Mouse (Mus musculus) MEL (cell line): Measurements from ENCODE around the gene Slco1c1. TPM values are rescaled to one million over a fixed set of nuclear protein-coding genes. Genes with fewer than 3 reads are reported as not detected.

Source experiments
- DNase-seq: peaks from one replicate; pipeline ENCODE4 v3.0.0; 2011; ENCODE audit warnings: low read depth, low spot score
- H3K27ac ChIP-seq: 2 replicates; pipeline ENCODE4 v1.5.1; 2012; ENCODE audit warnings: low read depth, mild to moderate bottlenecking, control low read depth, low read length, moderate library complexity; ENCODE audit not compliant: control insufficient read depth
- H3K27me3 ChIP-seq, 2 experiments: fragments of 150-350 bp in 1 of 2; sonication (generic) in 1 of 2; 2 replicates each; pipeline ENCODE4 v1.6.1; 2012; ENCODE audit warnings: low read length in 2 of 2, mild to moderate bottlenecking in 2 of 2, improper control_type of control experiment in 1 of 2, moderate library complexity in 1 of 2; ENCODE audit not compliant: insufficient read depth in 2 of 2, control insufficient read depth in 1 of 2
- H3K36me3 ChIP-seq, 2 experiments: 2 replicates each; pipeline ENCODE4 v1.6.1; 2012 to 2014; ENCODE audit warnings: low read length in 2 of 2, improper control_type of control experiment in 1 of 2, inconsistent platforms in 1 of 2, mild to moderate bottlenecking in 1 of 2; ENCODE audit not compliant: insufficient read depth in 2 of 2, control insufficient read depth in 1 of 2
- H3K4me1 ChIP-seq, 2 experiments: fragments of 150-350 bp in 1 of 2; sonication (generic) in 1 of 2; 2 replicates each; pipeline ENCODE4 v1.6.1; 2012; ENCODE audit warnings: low read length in 2 of 2, improper control_type of control experiment in 1 of 2, mild to moderate bottlenecking in 1 of 2; ENCODE audit not compliant: insufficient read depth in 2 of 2, control insufficient read depth in 1 of 2
- H3K4me3 ChIP-seq, 2 experiments: fragments of 150-350 bp in 1 of 2; sonication (generic) in 1 of 2; 2 replicates each; pipeline ENCODE4 v1.5.1; 2012; ENCODE audit warnings: low read depth in 2 of 2, low read length in 2 of 2, mild to moderate bottlenecking in 2 of 2, moderate library complexity in 2 of 2, control low read depth in 1 of 2, improper control_type of control experiment in 1 of 2; ENCODE audit not compliant: control insufficient read depth in 1 of 2, insufficient read depth in 1 of 2
- H3K79me2 ChIP-seq: 2 replicates; pipeline ENCODE4 v1.6.1; 2012; ENCODE audit warnings: mild to moderate bottlenecking, low read length, moderate library complexity; ENCODE audit not compliant: control insufficient read depth, poor library complexity, insufficient read depth
- H3K9ac ChIP-seq: 2 replicates; pipeline ENCODE4 v1.6.1; 2012; ENCODE audit warnings: low read depth, mild to moderate bottlenecking, control low read depth, low read length, moderate library complexity; ENCODE audit not compliant: control insufficient read depth, poor library complexity, severe bottlenecking
- H3K9me3 ChIP-seq: fragments of 150-350 bp; sonication (generic); replicated peaks from 2 replicates; pipeline ENCODE4 v1.6.1; 2012; ENCODE audit warnings: mild to moderate bottlenecking, low read length, improper control_type of control experiment, moderate library complexity; ENCODE audit not compliant: insufficient read depth
- BHLHE40 ChIP-seq: IDR thresholded peaks from 2 replicates; pipeline ENCODE4 v1.6.1; 2012; ENCODE audit warnings: low read depth, mild to moderate bottlenecking, inconsistent platforms, low read length, improper control_type of control experiment, borderline replicate concordance
- CHD2 ChIP-seq: IDR thresholded peaks from 2 replicates; pipeline ENCODE4 v1.6.1; 2011; ENCODE audit warnings: low read length, improper control_type of control experiment
- CTCF ChIP-seq, 3 experiments: IDR thresholded peaks in 2 of 3; conservative IDR thresholded peaks in 1 of 3; 2 replicates each; pipeline ENCODE4 v1.5.1; 2011 to 2012; ENCODE audit warnings: low read length in 3 of 3, low read depth in 2 of 3, mild to moderate bottlenecking in 2 of 3, improper control_type of control experiment in 1 of 3, inconsistent platforms in 1 of 3, mixed read lengths in 1 of 3, moderate library complexity in 1 of 3; ENCODE audit not compliant: control insufficient read depth in 1 of 3, insufficient read depth in 1 of 3, poor library complexity in 1 of 3, severe bottlenecking in 1 of 3
- ELF1 ChIP-seq: IDR thresholded peaks from 2 replicates; pipeline ENCODE4 v1.6.1; 2014; ENCODE audit warnings: low read depth, mild to moderate bottlenecking, inconsistent platforms, low read length, improper control_type of control experiment, moderate library complexity
- ETS1 ChIP-seq: IDR thresholded peaks from 2 replicates; pipeline ENCODE4 v1.6.1; 2012; ENCODE audit warnings: low read depth, mild to moderate bottlenecking, inconsistent platforms, low read length, improper control_type of control experiment, moderate library complexity
- HCFC1 ChIP-seq: IDR thresholded peaks from 2 replicates; pipeline ENCODE4 v1.6.1; 2012; ENCODE audit warnings: low read depth, mild to moderate bottlenecking, inconsistent platforms, low read length, improper control_type of control experiment, moderate library complexity
- JUND ChIP-seq: IDR thresholded peaks from 2 replicates; pipeline ENCODE4 v1.6.1; 2011; ENCODE audit warnings: low read depth, mild to moderate bottlenecking, improper control_type of control experiment, low read length
- KAT2A ChIP-seq: conservative IDR thresholded peaks from 2 replicates; pipeline ENCODE4 v1.6.1; 2012; ENCODE audit warnings: low read depth, low read length, improper control_type of control experiment, inconsistent platforms
- MAX ChIP-seq: IDR thresholded peaks from 2 replicates; pipeline ENCODE4 v1.6.1; 2011; ENCODE audit warnings: low read length, improper control_type of control experiment
- MAZ ChIP-seq: IDR thresholded peaks from 2 replicates; pipeline ENCODE4 v1.6.1; 2012; ENCODE audit warnings: low read depth, mild to moderate bottlenecking, inconsistent platforms, low read length, improper control_type of control experiment
- MEF2A ChIP-seq: IDR thresholded peaks from 2 replicates; pipeline ENCODE4 v1.6.1; 2014; ENCODE audit warnings: low read depth, mild to moderate bottlenecking, inconsistent platforms, low read length, improper control_type of control experiment; ENCODE audit not compliant: poor library complexity, insufficient replicate concordance, severe bottlenecking; ENCODE audit errors: extremely low read depth
- MXI1 ChIP-seq: IDR thresholded peaks from 2 replicates; pipeline ENCODE4 v1.6.1; 2011; ENCODE audit warnings: mild to moderate bottlenecking, low read depth, low read length, improper control_type of control experiment
- MYB ChIP-seq: IDR thresholded peaks from 2 replicates; pipeline ENCODE4 v1.6.1; 2011; ENCODE audit warnings: mild to moderate bottlenecking, low read depth, low read length, improper control_type of control experiment
- MYC ChIP-seq: IDR thresholded peaks from 2 replicates; pipeline ENCODE4 v1.6.1; 2011; ENCODE audit warnings: low read depth, mild to moderate bottlenecking, low read length, improper control_type of control experiment, moderate library complexity
- NRF1 ChIP-seq: IDR thresholded peaks from 2 replicates; pipeline ENCODE4 v1.6.1; 2014; ENCODE audit warnings: low read depth, mild to moderate bottlenecking, inconsistent platforms, low read length, improper control_type of control experiment, moderate library complexity; ENCODE audit not compliant: poor library complexity, insufficient read depth, severe bottlenecking
- POLR2A ChIP-seq, 2 experiments: IDR thresholded peaks; 2 replicates each; pipeline ENCODE4 v1.6.1; 2011 to 2012; ENCODE audit warnings: low read length in 2 of 2, mild to moderate bottlenecking in 2 of 2, control low read depth in 1 of 2, improper control_type of control experiment in 1 of 2, low read depth in 1 of 2, moderate library complexity in 1 of 2; ENCODE audit not compliant: control insufficient read depth in 1 of 2, insufficient read depth in 1 of 2, poor library complexity in 1 of 2
- POLR2AphosphoS2 ChIP-seq: IDR thresholded peaks from 2 replicates; pipeline ENCODE4 v1.6.1; 2011; ENCODE audit warnings: low read length, improper control_type of control experiment
- POLR2AphosphoS5 ChIP-seq: IDR thresholded peaks from 2 replicates; pipeline ENCODE4 v1.6.1; 2012; ENCODE audit warnings: low read depth, borderline replicate concordance, mild to moderate bottlenecking, inconsistent platforms, low read length, moderate library complexity, mixed read lengths
- RAD21 ChIP-seq: IDR thresholded peaks from 2 replicates; pipeline ENCODE4 v1.6.1; 2011; ENCODE audit warnings: mild to moderate bottlenecking, low read depth, low read length, improper control_type of control experiment
- SMC3 ChIP-seq: IDR thresholded peaks from 2 replicates; pipeline ENCODE4 v1.6.1; 2011; ENCODE audit warnings: low read depth, low read length, improper control_type of control experiment
- TAL1 ChIP-seq: IDR thresholded peaks from 2 replicates; pipeline ENCODE4 v1.6.1; 2012; ENCODE audit warnings: mild to moderate bottlenecking, inconsistent platforms, low read length, moderate library complexity, mixed read lengths
- TCF12 ChIP-seq: IDR thresholded peaks from 2 replicates; pipeline ENCODE4 v1.6.1; 2014; ENCODE audit warnings: low read depth, mild to moderate bottlenecking, inconsistent platforms, low read length, improper control_type of control experiment, moderate library complexity
- UBTF ChIP-seq: IDR thresholded peaks from 2 replicates; pipeline ENCODE4 v1.6.1; 2012; ENCODE audit warnings: low read depth, mild to moderate bottlenecking, inconsistent platforms, low read length, improper control_type of control experiment, moderate library complexity, borderline replicate concordance; ENCODE audit not compliant: insufficient read depth
- USF2 ChIP-seq, 2 experiments: IDR thresholded peaks; 2 replicates each; pipeline ENCODE4 v1.6.1; 2011 to 2012; ENCODE audit warnings: improper control_type of control experiment in 2 of 2, low read length in 2 of 2, borderline replicate concordance in 1 of 2, inconsistent platforms in 1 of 2, low read depth in 1 of 2, mild to moderate bottlenecking in 1 of 2; ENCODE audit not compliant: insufficient read depth in 1 of 2
- ZC3H11A ChIP-seq: IDR thresholded peaks from 2 replicates; pipeline ENCODE4 v1.6.1; 2012; ENCODE audit warnings: low read depth, mild to moderate bottlenecking, inconsistent platforms, low read length, improper control_type of control experiment
- ZKSCAN1 ChIP-seq: IDR thresholded peaks from 2 replicates; pipeline ENCODE4 v1.6.1; 2012; ENCODE audit warnings: low read depth, mild to moderate bottlenecking, inconsistent platforms, low read length, improper control_type of control experiment, moderate library complexity
- ZMIZ1 ChIP-seq: IDR thresholded peaks from 2 replicates; pipeline ENCODE4 v1.6.1; 2012; ENCODE audit warnings: low read depth, mild to moderate bottlenecking, inconsistent platforms, low read length, improper control_type of control experiment, moderate library complexity
- polyA plus RNA-seq, 2 experiments: library from polyadenylated mRNA; stranded (reverse) in 1 of 2; unstranded in 1 of 2; fragments of >175 nt in 1 of 2; fragments of >200 nt in 1 of 2; gene quantifications; 2 replicates each; pipeline versions ENCODE4 v1.2.1 to v1.2.4; 2012; ENCODE audit warnings: low replicate concordance in 2 of 2, low read depth in 1 of 2; ENCODE audit not compliant: insufficient read length in 2 of 2, insufficient read depth in 1 of 2, missing spikeins in 1 of 2
- total RNA-seq: library from RNA; depleted of rRNA; stranded (reverse); fragments of 300-350 nt; gene quantifications from 2 replicates; pipeline ENCODE4 v1.2.3, GENCODE M21; 2012

Gene Slco1c1
- total and polyA plus RNA-seq, 3 experiments: not detected

- DNase-seq: no peak
- H3K4me3 ChIP-seq: no peak overlapping the region
- no peak overlapping the region for H3K27ac ChIP-seq
- H3K27me3 ChIP-seq: no peaks in the 10 kb centered on the region
- TF ChIP-seq POLR2A (IDR thresholded peaks at IDR 0.05; ENCODE audit: control insufficient read depth in 1 of 2, insufficient read depth in 1 of 2, low read depth in 1 of 2, low read length in 2 of 2, poor library complexity in 1 of 2) (no peak), UBTF (no peak), HCFC1 (no peak), BHLHE40 (no peak), NRF1 (no peak), ZC3H11A (no peak), ETS1 (no peak), ZMIZ1 (no peak), JUND (no peak), ZKSCAN1 (no peak), MYC (no peak), TAL1 (no peak), POLR2AphosphoS2 (no peak), MEF2A (no peak), MAX (no peak), CTCF (IDR thresholded peaks at IDR 0.05 in 2 of 3, conservative IDR thresholded peaks at IDR 0.05 in 1 of 3; ENCODE audit: control insufficient read depth in 1 of 3, insufficient read depth in 1 of 3, low read depth in 2 of 3, low read length in 3 of 3, poor library complexity in 1 of 3, severe bottlenecking in 1 of 3) (no peak), TCF12 (no peak), MAZ (no peak), RAD21 (no peak)
- TF ChIP-seq, all 39 proteins: peak for 0
- no peaks in the 10 kb centered on the region for H3K4me1 ChIP-seq
- no peaks in the 10 kb centered on the region for H3K79me2 ChIP-seq
- no peak overlapping the region for H3K9ac ChIP-seq
- no peaks in the 10 kb centered on the region for H3K9me3 ChIP-seq
- H3K36me3 ChIP-seq: no peaks in the 10 kb centered on the region
Observed at GRCm38 (mm10) chr6:141495634-141496418, 28.3 kb upstream of the Slco1c1 start.

GRCm38 (mm10) chr6:141499511-141499910 is 24.7 kb upstream of the Slco1c1 start:
- no peak overlapping the region for H3K4me3 ChIP-seq
- TF ChIP-seq RAD21 (peak; percentile 21), POLR2AphosphoS2 (no peak), ETS1 (no peak), CTCF (IDR thresholded peaks at IDR 0.05 in 2 of 3, conservative IDR thresholded peaks at IDR 0.05 in 1 of 3; ENCODE audit: control insufficient read depth in 1 of 3, insufficient read depth in 1 of 3, low read depth in 2 of 3, low read length in 3 of 3, poor library complexity in 1 of 3, severe bottlenecking in 1 of 3) (peak in 2 of 3 experiments; percentile 24 to 26; a peak in 3 of 6 replicates), ZC3H11A (no peak), MXI1 (no peak), ELF1 (no peak), SMC3 (peak; percentile 24; the same call in 1 of the 2 replicates), USF2 (IDR thresholded peaks at IDR 0.05; ENCODE audit: borderline replicate concordance in 1 of 2, insufficient read depth in 1 of 2, low read depth in 1 of 2, low read length in 2 of 2) (no peak), MAZ (no peak), TAL1 (no peak), POLR2AphosphoS5 (no peak), KAT2A (no peak), NRF1 (no peak), MYC (no peak), MYB (no peak), CHD2 (no peak)
- no peaks in the 10 kb centered on the region for H3K36me3 ChIP-seq
- H3K27me3 ChIP-seq: no peaks in the 10 kb centered on the region
- H3K27ac ChIP-seq: no peak overlapping the region
- H3K4me1 ChIP-seq: no peaks in the 10 kb centered on the region
- peak; percentile 1 for DNase-seq
- H3K79me2 ChIP-seq: no peaks in the 10 kb centered on the region
- no peaks in the 10 kb centered on the region for H3K9me3 ChIP-seq
- H3K9ac ChIP-seq: no peak overlapping the region
